Mouse (Mus musculus) intestine, embryonic 16.5 days (tissue): Measurements from ENCODE around the gene Slc30a2. TPM values are rescaled to one million over a fixed set of nuclear protein-coding genes. Genes with fewer than 3 reads are reported as not detected.
"Not testable (repeated sequence)": the region's sequence is repeated elsewhere in the genome, so short reads cannot be mapped to it uniquely, and the experiment has no call there.

Experiments
- ATAC-seq: fragments of 200-750 bp; cut with Nextera tagmentation; 2 replicates; pipeline ENCODE4 v1.8.0; 2017; ENCODE audit warnings: moderate TSS enrichment, moderate library complexity
- H3K27ac ChIP-seq: fragments of 300-500 bp; sonication (generic); 2 replicates; pipeline ENCODE4 v1.5.1; 2014; ENCODE audit warnings: mild to moderate bottlenecking, low read length
- H3K27me3 ChIP-seq: fragments of 300-500 bp; sonication (generic); replicated peaks from 2 replicates; pipeline ENCODE4 v1.6.1; 2014; ENCODE audit warnings: low read length, control low read depth, mixed read lengths; ENCODE audit not compliant: control insufficient read depth, insufficient read depth
- H3K36me3 ChIP-seq: fragments of 300-500 bp; sonication (generic); 2 replicates; pipeline ENCODE4 v1.6.1; 2014; ENCODE audit warnings: low read length, control low read depth; ENCODE audit not compliant: control insufficient read depth, insufficient read depth
- H3K4me1 ChIP-seq: fragments of 300-500 bp; sonication (generic); 2 replicates; pipeline ENCODE4 v1.6.1; 2014; ENCODE audit warnings: low read length, control low read depth, mixed read lengths; ENCODE audit not compliant: control insufficient read depth, insufficient read depth
- H3K4me2 ChIP-seq: fragments of 300-500 bp; sonication (generic); 2 replicates; pipeline ENCODE4 v1.6.1; 2014; ENCODE audit warnings: low read depth, low read length, control low read depth
- H3K4me3 ChIP-seq: fragments of 300-500 bp; sonication (generic); 2 replicates; pipeline ENCODE4 v1.5.1; 2014; ENCODE audit warnings: mild to moderate bottlenecking, low read length
- H3K9ac ChIP-seq: fragments of 300-500 bp; sonication (generic); 2 replicates; pipeline ENCODE4 v1.6.1; 2014; ENCODE audit warnings: low read depth, low read length
- H3K9me3 ChIP-seq: fragments of 300-500 bp; sonication (generic); 2 replicates; pipeline ENCODE4 v1.6.1; 2016; ENCODE audit warnings: low read length, control low read depth; ENCODE audit not compliant: control insufficient read depth
- WGBS: fragments of 180-500 bp; shearing (Covaris S2); extraction: QIAGEN DNeasy Blood & Tissue Kit; methylation state at CpG from one replicate; pipeline ENCODE4 v1.1.7; 2014; 5-methylcytosine and 5-hydroxymethylcytosine counted together
- polyA plus RNA-seq: library from polyadenylated mRNA; unstranded; fragments of >200 nt; fragmentation: Nextera tagmentation; extraction: Ambion mirVana; gene quantifications from 2 replicates; pipeline ENCODE4 v1.2.1, GENCODE M21; 2015

Slc30a2 gene
- polyA plus RNA-seq, 1 experiment from 2014 or later: 7.4 TPM

DNA sequence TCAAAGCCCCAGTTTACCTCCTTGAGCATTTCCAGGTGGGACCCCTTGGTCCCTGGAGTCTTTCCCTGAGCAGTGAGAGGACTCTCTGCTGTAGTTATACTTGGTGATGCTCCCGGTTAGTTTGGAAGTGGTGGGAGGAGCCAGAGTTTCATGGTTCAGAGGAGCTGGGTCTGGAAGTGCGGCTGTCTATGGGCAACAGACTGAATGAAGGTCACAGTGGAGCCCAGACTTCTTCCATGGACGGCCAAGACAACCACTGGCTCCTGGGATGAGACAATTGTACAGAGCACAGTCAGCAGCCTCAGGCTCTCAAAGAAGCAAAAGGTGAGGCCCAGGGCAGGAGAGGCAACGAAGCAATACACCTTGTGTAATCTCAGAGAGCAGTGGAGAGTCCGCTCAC lies 12.7 kb upstream of the Slc30a2 start:
- H3K4me3 ChIP-seq: no peak overlapping the region
- no peaks in the 10 kb centered on the region for H3K9me3 ChIP-seq
- H3K9ac ChIP-seq: no peak overlapping the region
- 63% methylated on average over 5 of the region's 5 CpGs for WGBS
- H3K4me1 ChIP-seq: peaks cover 4% of the 10 kb centered on the region; the same call in 1 of the 2 replicates
- H3K27me3 ChIP-seq: no peaks in the 10 kb centered on the region
- H3K36me3 ChIP-seq: no peaks in the 10 kb centered on the region
- no peak overlapping the region for H3K27ac ChIP-seq
- ATAC-seq: no peak
- no peak overlapping the region for H3K4me2 ChIP-seq

DNA sequence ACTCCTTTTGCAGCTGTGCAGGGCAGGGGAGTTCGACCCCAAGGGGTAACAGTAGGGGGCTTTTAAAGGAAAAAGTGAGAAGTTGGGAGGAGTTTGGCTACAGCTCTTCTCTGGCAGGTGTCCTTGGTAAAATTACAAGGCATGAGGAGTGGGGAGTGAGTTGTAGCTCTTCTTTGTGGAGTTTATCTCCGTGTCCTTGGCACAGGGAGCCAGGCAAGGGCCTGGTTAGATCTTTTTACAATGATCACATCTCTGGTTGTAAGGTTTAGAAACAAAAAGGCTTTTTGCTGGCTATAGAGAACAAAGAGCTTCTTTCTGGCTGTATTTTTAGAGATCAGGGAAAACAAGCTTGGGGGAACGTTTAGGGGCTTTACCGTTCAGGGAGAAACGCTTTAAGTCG lies 1.8 kb upstream of the Slc30a2 start:
- not testable (repeated sequence) for H3K9me3 ChIP-seq, H3K27ac ChIP-seq, H3K9ac ChIP-seq, ATAC-seq, H3K4me3 ChIP-seq, H3K36me3 ChIP-seq, H3K4me2 ChIP-seq
- Histone ChIP-seq H3K27me3 (peaks cover 23% of the 10 kb centered on the region), H3K4me1 (peaks cover 19% of the 10 kb centered on the region)
- WGBS: 70% methylated on average over 6 of the region's 6 CpGs

GRCm38 (mm10) chr4:134342213-134342779 lies 685 bp upstream of the Slc30a2 start:
- ATAC-seq: no peak
- H3K9ac ChIP-seq: peak overlapping the region; percentile 43
- H3K4me2 ChIP-seq: peak overlapping the region; percentile 62
- 37% methylated on average over 11 of the region's 11 CpGs for WGBS
- H3K36me3 ChIP-seq: no peaks in the 10 kb centered on the region
- peaks cover 23% of the 10 kb centered on the region for H3K27me3 ChIP-seq
- H3K9me3 ChIP-seq: no peaks in the 10 kb centered on the region; the same call in 1 of the 2 replicates
- peak overlapping the region; percentile 44; the same call in 1 of the 2 replicates for H3K4me3 ChIP-seq
- H3K27ac ChIP-seq: no peak overlapping the region
- H3K4me1 ChIP-seq: peaks cover 19% of the 10 kb centered on the region

DNA sequence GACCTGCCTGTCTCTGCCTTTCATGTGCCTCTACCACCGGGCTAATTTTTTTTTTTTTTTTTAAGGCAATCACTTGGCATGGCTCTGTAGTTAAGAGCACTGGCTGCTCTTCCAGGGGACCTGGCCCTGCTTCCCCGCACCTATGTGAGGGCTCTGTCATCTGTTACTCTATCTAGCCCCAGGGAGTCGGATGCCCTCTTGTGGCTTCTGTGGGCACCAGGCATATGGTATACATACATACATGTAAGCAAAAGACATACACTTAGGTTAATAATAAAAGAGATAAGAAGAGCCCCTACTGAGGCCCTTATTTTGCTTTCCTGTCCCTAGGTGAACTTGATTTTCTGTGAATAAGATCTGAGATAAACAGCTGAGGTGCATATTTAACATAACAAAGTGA lies 1.6 kb downstream of the Slc30a2 start:
- H3K27ac ChIP-seq: no peak overlapping the region
- 46% methylated on average over 3 of the region's 3 CpGs for WGBS
- H3K4me1 ChIP-seq: peaks cover 15% of the 10 kb centered on the region
- H3K9me3 ChIP-seq: no peaks in the 10 kb centered on the region; the same call in 1 of the 2 replicates
- H3K4me3 ChIP-seq: no peak overlapping the region
- no peak overlapping the region for H3K4me2 ChIP-seq
- no peak overlapping the region for H3K9ac ChIP-seq
- H3K36me3 ChIP-seq: no peaks in the 10 kb centered on the region
- no peak for ATAC-seq
- peaks cover 23% of the 10 kb centered on the region for H3K27me3 ChIP-seq

GRCm38 (mm10) chr4:134345802-134346201 lies 2.8 kb downstream of the Slc30a2 start:
- no peak overlapping the region for H3K4me2 ChIP-seq
- H3K27me3 ChIP-seq: peaks cover 23% of the 10 kb centered on the region
- no peaks in the 10 kb centered on the region for H3K36me3 ChIP-seq
- no peak overlapping the region for H3K9ac ChIP-seq
- peaks cover 15% of the 10 kb centered on the region for H3K4me1 ChIP-seq
- H3K4me3 ChIP-seq: no peak overlapping the region
- H3K9me3 ChIP-seq: no peaks in the 10 kb centered on the region; the same call in 1 of the 2 replicates
- ATAC-seq: no peak
- WGBS: 95% methylated on average over 15 of the region's 15 CpGs
- no peak overlapping the region for H3K27ac ChIP-seq

- H3K4me2 ChIP-seq: no peak overlapping the region
- peaks cover 25% of the 10 kb centered on the region for H3K4me1 ChIP-seq
- no peaks in the 10 kb centered on the region for H3K36me3 ChIP-seq
- no peak overlapping the region for H3K4me3 ChIP-seq
- no peak for ATAC-seq
- peaks cover 12% of the 10 kb centered on the region for H3K27me3 ChIP-seq
- WGBS: 74% methylated on average over 11 of the region's 11 CpGs
- H3K27ac ChIP-seq: no peak overlapping the region
- H3K9me3 ChIP-seq: no peaks in the 10 kb centered on the region
- no peak overlapping the region for H3K9ac ChIP-seq
These were observed 5.1 kb downstream of the Slc30a2 start for GRCm38 (mm10) chr4:134348078-134348477.

- Histone ChIP-seq H3K4me1 (peaks cover 22% of the 10 kb centered on the region), H3K36me3 (no peaks in the 10 kb centered on the region), H3K9ac (no peak overlapping the region), H3K4me3 (no peak overlapping the region), H3K27me3 (peaks cover 8% of the 10 kb centered on the region), H3K9me3 (no peaks in the 10 kb centered on the region), H3K4me2 (no peak overlapping the region), H3K27ac (no peak overlapping the region)
- WGBS: 74% methylated on average over 5 of the region's 5 CpGs
- no peak for ATAC-seq
These were observed 5.6 kb downstream of the Slc30a2 start for GRCm38 (mm10) chr4:134348545-134348944.

DNA sequence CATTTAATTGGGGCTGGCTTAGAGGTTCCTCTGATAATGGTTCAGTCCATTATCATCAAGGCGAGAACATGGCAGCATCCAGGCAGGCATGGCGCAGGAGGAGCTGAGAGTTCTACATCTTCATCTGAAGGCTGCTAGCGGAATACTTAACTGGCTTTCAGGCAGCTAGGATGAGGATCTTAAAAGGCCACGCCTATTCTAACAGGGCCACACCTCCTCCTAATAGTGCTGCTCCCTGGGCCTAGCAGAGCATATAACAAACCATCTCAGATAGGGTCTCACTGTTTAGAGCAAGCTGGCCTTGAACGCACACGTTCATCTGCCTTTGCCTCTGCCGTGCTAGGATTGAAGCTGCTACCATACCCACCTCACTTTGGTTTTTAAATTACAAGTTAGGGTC lies 6.8 kb downstream of the Slc30a2 start:
- Histone ChIP-seq H3K27me3 (peaks cover 4% of the 10 kb centered on the region; the same call in 1 of the 2 replicates), H3K4me1 (peaks cover 24% of the 10 kb centered on the region), H3K9me3 (no peaks in the 10 kb centered on the region), H3K4me2 (no peak overlapping the region), H3K4me3 (no peak overlapping the region), H3K9ac (no peak overlapping the region), H3K27ac (no peak overlapping the region), H3K36me3 (no peaks in the 10 kb centered on the region)
- 82% methylated on average over 7 of the region's 7 CpGs for WGBS
- no peak for ATAC-seq

- no peak for ATAC-seq
- Histone ChIP-seq H3K9me3 (no peaks in the 10 kb centered on the region), H3K27me3 (peaks cover 2% of the 10 kb centered on the region; the same call in 1 of the 2 replicates), H3K4me2 (no peak overlapping the region), H3K4me1 (peaks cover 27% of the 10 kb centered on the region), H3K4me3 (no peak overlapping the region), H3K36me3 (no peaks in the 10 kb centered on the region), H3K9ac (no peak overlapping the region), H3K27ac (no peak overlapping the region)
- 82% methylated on average over 6 of the region's 6 CpGs for WGBS
These were observed 7.7 kb downstream of the Slc30a2 start for GRCm38 (mm10) chr4:134350641-134351040.
